Mouse (Mus musculus) adrenal gland (tissue): ENCODE data around the gene Slc7a7.

ENCODE experiments used
- intact Hi-C: fragments of 180-260 bp; cut with DNase I; formaldehyde crosslinking; loops from one replicate; pipeline ENCODE4 v1.15.1; 2025
- long read RNA-seq, 2 experiments: library from polyadenylated mRNA; unstranded; transcript quantifications; one replicate each; pipeline ENCODE4 v2.0.0; 2020; ENCODE audit warnings: borderline replicate concordance in 1 of 2; ENCODE audit not compliant: insufficient replicate concordance in 1 of 2

The Slc7a7 gene
- long read RNA-seq, experiment 1, partial matches to known transcripts: 1 of 6 reads
- long read RNA-seq, experiment 1, other reads (novel, unspliced or antisense): 3 of 6 reads
- long read RNA-seq, experiment 2, partial matches to known transcripts: 1 of 4 reads
- long read RNA-seq, experiment 2, other reads (novel, unspliced or antisense): 3 of 4 reads

DNA sequence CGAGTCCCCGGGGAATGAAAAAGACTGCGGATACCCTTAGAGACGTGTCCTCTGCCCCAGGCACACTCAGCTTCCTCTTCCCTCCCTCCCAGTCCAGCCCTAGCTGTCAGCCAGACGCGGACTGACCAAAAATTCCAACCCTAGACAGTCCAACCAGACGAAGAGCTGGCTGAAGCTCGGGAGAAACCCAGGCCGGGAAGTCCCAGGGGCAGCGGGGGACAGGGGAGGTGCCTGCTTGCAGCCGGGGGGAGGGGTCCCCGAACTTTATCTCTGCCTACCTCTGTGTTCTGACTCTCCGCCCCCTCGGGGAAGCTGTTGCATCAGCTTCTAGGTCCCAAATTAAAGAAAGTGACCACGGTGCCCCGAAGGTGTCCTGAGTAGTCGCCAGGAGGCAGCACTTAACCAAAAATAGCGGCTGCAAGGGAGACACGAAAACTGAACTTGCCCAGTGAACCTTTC lies at the start of gene Slc7a7:
Gene Slc7a7, minus strand, starts transcription at position 158 of the 459 bp plus-strand sequence.
- intact Hi-C loops: no loop called here

DNA sequence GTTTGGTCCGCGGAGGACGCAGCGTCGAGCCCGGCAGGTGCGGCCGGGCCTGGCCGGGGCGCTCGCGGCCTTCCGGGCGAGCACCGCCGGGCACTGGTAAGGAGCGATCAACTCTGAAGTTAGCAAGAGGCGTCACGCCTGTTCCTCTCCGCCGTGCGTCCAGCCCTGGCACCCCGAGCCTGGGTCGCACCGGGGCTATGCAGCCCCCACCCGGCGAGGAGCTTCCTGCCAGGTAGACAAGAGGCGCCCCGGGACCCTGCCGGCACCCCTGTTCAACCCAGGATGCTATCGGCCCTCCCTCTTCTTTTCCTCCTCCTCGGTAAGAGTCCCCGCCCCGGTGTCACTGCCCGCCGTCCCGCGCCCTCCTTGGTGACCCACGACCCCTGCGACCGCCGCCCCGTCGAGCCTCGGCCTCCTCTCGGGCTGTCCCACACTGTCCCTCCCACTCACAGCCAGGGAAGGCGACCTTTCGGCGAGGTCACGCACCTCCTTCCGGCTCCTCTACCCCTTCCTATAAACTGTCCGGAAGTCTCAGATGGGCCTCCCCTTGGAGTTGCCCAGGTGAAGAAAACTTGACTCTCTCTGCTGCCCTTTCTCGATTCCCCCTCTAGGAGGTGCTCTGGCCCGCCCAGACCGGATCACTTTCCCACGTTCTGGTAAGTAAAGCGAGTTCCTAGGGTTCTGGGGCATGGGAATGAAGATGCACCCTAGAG lies 46.9 kb upstream of the Slc7a7 start:
- intact Hi-C loops: no loop called here

DNA sequence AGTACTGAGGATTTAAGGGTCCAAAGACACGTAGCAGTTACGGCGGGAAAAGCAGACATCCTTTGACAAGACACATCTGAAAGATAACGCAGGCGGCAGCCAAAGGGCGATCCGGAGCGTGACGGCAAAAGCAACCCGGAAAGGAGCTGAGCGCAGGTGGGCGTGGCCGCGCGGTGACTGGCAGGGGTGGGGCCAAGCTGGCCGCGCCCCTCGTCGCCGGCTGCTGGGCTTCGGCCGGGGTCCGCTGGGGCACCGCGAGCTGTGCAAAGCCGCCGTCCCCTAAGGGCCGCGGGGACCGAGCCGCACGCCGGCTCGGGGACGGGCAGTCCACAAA lies 46.3 kb upstream of the Slc7a7 start, which contains the start of gene Lrp10:
Gene Lrp10, plus strand, starts transcription at position 179 of the 334 bp plus-strand sequence.
- intact Hi-C loops: no loop called here

DNA sequence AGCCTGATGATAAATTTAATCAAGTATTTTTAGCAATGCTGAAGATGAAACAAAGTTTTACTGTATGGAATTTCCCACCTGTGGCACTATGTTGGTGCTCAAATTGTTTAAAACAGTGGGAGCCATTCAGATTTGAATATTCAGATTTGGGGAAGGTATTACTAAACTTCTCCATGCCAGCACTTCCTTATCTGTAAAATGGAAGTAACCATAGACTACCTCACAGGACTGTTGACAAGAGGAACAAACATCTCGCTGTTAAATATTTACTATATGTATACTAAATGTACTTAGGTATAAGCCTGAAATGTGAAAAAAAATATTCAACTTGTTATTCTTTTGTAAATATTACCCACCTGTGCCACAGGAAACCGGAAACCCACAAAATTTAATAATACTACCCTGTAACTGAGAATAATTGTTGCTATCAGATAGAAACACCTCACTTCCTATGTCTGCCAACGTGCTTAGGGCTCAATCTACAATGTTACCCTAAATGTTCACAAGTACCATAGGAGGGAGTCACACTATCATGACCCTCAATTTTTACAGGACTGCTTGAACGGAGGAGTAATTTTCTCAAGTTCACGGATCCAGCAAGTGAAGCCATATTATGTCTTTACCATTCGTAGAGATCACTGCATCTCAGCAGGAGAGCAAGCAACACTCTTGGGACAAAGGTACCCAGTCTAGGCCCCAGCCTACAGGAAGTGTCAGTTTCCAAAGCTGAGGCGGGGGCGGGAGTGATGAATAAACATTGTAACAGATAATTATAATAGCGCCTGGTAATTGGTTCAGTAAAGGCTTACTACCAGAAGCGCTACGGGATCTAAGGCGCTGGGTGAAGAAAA lies 45.8 kb upstream of the Slc7a7 start:
- intact Hi-C loops: no loop called here

DNA sequence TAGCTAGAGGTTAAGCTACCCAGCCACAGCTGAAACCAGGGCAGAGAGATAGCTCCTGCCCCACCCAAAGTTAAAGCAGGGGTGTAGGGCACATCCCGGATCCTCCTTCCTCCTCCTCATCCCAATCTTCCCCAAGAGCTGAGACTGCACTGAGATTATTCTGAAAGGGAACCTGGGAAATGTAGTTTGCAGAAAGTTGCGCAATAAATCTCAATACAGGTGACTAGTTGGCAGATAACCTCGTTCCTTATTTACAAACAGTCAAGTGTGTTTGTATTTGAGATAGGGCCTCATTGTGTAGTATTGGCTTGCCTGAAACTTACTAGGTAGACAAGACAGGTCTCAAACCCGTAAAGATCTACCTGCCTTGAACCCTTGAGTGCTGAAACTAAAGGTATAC lies 44.6 kb upstream of the Slc7a7 start:
- intact Hi-C loops: no loop called here

DNA sequence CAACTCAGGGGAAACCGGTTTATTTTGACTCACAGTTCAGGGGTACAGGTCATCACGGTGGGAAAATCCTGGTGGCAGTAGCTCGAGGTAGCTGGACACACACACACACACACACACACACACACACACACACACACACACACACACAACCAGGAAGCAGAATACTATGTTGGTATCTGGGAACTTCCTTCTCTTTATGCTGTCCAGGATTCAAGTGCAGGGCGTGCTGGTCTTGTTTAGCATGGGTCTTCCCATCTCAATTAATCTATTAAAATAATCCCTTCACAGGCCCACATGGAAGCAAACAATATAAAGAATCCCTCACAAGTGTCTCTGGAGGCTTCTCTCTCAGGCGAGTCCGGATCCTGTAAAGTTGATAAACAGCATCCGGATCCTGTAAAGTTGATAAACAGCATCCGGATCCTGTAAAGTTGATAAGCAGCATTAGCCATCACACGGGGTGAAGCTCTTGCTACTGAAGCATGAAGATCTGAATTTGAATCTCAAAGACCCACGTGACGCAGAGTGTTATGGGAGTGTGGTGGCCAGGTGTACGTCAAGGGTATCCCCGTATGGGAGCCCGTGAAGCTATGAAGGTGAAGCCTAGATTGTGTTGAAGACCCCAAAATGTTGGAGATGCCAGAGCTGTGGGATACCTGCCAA lies 40.5 kb upstream of the Slc7a7 start:
- intact Hi-C loops: loop anchor here (5.0 kb wide), 1 partner anchor 36 kb away; no protein-coding TSS in a partner anchor

DNA sequence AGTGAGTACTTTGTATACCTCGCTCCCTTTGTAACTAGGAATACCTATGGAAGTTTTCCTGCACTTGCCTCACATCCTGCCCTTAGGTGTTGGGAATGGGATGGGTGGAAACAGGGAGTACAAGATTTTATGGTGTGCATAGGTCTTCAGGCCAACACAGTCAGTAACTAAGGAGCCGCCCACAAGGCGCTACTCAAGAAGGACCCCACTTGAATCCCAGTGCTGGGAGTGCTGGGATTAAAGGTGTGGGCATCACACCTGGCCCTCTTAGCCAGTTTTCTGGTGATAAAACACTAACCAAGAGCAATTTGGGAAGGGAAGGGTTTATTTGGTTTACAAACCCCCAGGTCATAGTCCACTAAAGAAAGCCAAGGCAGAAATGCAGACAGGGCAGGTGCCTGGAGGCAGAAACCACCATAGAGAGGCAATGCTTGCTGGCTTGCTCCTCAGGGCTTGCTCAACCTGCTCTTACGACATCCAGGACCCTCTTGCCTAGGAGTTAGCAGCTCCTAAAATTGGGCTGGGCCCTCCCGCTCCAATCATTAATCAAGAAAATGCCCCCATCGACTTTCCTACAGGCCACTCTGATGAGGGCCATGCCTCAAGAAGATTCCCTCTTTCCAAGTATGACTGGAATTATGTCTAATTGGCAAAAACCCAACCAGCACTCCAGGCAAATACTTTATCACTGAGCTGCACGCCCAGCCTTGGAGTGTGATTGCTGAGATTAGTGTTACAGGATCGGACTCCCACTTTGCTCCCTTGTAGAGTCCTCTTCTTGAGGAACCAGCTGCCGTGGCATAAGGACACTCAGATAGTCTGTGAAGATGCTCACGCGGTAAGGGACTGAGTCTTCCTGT lies 37.3 kb upstream of the Slc7a7 start:
- intact Hi-C loops: loop anchor here (5.0 kb wide), 1 partner anchor 33 kb away; no protein-coding TSS in a partner anchor

DNA sequence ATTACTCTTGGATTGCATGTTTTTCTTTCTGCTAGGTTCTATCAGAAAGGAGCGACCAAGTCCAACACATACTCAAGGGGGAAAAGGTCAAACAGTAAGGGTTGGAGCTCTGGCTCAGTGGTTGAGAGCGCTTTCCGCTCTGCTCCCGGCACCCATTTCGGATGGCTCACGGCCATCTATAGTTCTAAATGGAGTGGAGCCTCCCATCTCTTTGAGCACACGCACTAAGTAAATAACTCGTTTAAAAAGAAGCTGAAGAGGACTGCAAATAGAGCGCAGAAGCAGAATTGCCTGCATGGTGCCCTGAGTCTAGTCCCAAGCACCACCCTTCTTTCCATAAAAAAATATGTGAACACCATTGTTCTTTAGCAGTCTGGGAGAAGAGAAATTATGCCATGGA lies 36.0 kb upstream of the Slc7a7 start:
- intact Hi-C loops: no loop called here

DNA sequence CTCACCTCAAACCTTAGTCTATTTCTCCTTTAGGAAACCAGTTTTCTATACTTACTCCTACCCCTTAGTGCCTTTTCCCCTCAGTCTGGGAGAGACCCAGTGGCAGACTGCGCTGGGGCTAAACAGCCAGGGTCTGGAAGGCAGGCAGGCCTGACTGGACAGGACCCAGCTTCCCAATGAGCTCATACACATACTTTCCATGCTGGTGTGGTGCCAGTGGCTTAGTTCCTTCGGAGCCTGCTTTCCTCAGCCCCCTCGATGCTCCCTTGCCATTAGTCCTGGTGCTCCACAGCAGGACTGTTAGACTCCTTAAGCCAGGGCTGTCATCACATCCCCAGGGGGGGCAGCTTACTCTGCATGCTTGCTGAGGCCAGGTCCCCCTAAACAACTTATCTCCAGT lies 27.9 kb upstream of the Slc7a7 start:
- intact Hi-C loops: loop anchor here (5.0 kb wide), 1 partner anchor 33 kb away; no protein-coding TSS in a partner anchor

DNA sequence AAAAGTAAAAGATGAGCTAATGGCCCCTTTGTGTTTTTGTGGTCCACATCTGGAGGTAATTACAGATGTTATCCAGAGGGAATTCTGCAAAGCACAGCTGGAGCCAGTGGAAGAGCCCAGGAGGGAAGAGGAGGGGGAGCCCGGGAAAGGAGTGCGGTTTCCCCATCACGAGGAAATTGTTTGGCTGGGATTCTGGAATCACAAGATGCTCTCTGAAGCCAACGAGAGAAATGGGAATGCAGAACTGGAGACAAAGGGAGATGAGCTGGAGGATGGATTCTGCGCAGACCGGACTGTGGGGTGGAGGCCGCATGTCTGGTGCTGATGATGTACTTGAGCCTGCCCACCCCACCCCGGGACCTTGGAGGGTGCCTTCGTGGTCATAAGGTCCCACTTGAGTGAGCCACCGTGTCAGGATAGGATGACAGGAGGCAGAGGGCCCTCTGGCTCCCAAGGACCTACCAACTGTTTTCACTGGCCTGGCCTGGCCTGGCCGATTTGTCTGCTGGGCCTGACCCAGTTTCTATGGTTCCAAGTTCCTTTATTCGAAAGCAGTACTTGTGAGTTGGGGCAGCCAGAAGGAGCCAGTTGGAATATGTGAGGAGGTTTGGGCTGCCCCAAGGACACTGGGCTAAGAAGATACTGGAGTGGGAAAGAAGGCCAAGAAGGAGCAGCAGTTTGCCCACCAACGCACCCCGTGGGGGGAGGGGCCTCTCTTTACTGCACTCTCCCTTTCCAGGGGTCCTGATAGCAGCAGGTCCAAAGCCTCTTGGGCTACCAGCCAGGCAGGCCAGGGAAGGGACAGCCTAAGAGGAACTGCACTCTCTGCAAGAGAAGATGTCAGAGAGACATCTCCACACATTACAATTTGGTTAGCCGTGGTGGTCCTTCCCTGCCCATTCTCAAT lies 26.4 kb upstream of the Slc7a7 start:
- intact Hi-C loops: no loop called here

DNA sequence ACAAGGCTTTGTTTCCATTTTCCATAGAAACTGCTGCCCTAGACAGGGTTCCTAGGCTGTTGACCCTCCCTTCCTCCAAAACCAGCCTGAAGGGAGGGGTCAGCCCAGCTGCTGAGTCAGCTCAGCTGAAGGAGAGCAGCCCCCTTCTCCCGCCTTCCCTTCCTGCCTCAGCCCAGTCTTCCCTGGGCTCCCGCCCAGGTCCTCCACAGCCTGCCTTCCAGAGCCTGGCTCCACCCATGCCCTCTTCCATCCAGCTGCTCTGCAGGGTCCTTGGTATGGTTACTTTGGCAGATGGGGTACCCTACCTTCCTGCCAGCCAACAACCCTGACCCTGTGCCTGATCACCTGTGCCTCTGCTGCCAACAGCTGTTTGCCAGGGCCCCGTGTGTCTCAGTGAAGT lies 25.6 kb upstream of the Slc7a7 start:
- intact Hi-C loops: no loop called here

DNA sequence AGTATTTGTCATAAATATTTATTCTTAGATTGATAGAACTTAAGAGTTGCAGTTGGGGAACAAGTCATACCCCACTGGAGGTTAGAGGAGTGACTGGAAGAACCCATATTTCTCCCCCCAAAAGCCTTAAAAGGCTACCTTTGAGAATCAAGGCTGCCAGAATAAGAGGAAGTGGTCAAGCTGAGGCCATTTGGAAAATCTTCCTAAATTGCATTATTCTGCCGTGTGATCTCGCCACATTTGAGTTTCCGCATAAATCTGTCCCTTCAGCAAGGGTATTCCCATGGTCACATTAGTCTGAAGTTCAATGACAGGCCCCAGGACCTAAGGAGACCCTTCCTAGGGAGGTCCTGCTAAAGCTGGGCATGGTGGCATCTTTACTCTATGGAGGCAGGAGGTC lies 25.0 kb upstream of the Slc7a7 start:
- intact Hi-C loops: no loop called here

DNA sequence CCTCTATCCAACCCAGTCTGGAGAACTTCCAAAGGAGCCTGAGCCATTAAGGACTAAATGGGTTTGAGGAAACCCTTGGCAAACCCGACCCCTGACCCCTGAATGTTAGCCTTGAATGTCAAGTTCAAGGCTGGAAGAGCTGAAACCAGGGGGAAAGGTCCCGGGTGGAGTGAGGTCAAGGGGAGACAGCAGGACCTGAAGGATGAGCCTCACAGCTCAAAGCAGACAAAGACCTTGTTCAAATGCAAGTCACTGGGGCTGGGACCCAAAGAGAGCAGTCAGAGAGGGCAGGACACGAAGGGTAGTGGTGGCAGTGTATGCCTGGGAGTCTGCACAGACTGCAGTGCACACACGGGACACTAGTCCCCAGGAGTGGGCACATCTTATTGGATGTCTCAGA lies 23.8 kb upstream of the Slc7a7 start:
- intact Hi-C loops: no loop called here

DNA sequence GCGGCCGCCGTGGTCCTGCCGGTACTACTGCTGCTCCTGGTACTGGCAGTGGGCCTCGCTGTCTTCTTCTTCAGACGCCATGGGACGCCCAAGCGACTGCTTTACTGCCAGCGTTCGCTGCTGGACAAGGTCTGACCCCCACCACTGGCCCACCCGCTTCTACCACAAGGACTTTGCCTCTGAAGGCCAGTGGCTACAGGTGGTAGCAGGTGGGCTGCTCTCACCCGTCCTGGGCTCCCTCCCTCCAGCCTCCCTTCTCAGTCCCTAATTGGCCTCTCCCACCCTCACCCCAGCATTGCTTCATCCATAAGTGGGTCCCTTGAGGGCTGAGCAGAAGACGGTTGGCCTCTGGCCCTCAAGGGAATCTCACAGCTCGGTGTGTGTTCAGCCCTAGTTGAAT lies 23.0 kb upstream of the Slc7a7 start:
- intact Hi-C loops: no loop called here

DNA sequence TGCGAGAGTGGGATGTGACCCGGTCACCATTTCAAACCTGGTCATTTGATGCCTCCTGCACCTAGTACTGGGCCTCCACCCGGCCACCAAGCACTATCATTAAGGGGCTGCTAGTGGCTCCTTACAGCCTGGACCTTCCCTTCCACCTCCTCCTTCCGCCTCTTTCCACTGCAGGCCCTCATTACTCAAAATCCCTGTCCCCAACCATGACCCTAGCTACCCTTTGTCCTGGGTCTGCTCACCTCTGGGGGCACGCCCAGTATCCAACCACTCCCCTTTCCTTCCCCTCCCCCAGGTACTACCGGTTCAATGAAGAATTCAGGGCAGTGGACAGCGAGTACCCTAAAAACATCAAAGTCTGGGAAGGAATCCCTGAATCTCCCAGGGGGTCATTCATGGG lies 22.0 kb upstream of the Slc7a7 start:
- intact Hi-C loops: no loop called here

DNA sequence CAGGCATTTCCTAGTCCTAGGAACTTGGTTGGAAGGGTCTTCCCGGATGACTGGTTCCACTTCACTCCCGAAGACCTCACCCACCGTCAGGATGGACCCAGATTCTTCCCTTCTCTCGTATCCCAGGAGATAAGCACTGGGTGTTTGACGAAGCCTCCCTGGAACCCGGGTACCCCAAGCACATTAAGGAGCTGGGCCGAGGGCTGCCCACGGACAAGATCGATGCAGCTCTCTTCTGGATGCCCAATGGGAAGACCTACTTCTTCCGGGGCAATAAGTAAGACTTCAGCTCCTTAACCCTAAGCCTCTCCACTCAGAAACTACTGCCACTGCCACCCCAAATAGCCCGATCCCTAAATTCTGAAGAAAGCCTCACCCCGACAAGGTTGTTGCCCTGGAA lies 21.6 kb upstream of the Slc7a7 start:
- intact Hi-C loops: no loop called here

DNA sequence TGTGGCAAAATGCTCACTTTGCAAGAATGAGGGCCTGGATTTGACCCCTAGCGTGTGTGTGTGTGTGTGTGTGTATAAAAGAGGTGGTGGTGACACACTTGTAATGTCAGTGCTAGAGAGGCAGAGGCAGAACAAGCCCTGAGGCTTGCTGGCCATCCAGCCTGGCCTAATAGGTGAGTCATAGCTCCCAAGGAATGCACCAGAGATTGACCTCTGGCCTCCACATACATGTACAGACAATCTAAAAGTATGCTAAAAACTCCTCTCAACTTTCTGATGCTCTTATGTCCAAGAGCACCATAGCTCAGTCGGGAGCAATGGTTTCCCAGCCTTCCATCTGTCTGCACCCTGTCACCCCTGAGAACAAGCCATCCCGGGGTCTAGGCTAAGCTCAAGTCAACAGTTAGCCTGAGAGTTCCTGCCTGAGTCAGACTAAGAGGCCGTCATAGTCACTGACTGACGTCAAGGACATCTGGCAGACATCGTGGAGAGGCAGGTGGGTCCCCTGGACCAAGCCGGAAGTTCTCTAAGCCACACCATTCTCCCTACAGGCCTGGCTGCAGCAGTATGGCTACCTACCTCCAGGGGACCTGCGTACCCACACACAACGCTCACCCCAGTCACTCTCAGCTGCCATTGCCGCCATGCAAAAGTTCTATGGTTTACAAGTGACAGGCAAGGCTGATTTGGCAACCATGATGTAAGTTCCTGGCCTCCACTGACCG lies 17.8 kb upstream of the Slc7a7 start:
- intact Hi-C loops: no loop called here

DNA sequence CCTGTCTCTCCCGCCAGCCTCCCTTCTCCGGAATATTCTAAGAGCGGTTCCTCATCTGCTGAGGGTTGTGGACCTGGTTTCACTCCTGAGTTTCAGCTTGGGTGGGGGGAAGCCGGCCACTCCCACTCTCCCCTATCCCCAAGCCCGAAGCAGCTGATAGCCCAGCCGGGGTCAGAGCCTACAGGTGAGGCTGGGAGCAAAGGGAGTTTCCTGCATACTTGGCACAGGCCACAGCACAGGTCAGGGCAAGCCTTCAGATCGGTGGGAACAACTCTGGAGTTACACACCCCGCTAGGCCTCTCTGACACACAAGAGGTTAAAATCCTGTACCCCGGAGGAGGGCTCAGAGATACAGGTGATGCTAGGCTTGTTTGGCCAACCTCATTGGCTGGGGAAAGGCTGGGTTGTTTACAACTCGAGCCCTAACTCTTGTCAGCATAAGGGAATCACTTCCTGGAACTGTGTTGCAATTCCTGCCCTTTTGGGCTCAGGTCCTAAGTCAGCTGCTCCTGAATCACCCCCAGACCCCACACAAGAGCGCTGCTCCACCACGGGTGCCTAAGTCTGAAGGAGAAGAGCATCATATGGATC lies 16.5 kb upstream of the Slc7a7 start:
- intact Hi-C loops: no loop called here
